Mouse (Mus musculus) testis, adult 2 months (tissue): ENCODE results near the gene Gm26620.

Experiments used
- CTCF ChIP-seq: fragments of 200-500 bp; IDR thresholded peaks from 2 replicates; pipeline ENCODE4 v1.5.1; 2012; ENCODE audit warnings: low read depth, mild to moderate bottlenecking, inconsistent platforms, low read length, moderate library complexity; ENCODE audit not compliant: control insufficient read depth, insufficient read depth, insufficient replicate concordance
- POLR2A ChIP-seq: fragments of 200-500 bp; IDR thresholded peaks from 2 replicates; pipeline ENCODE4 v1.6.1; 2012; ENCODE audit warnings: low read depth, mild to moderate bottlenecking, inconsistent platforms, low read length, moderate library complexity; ENCODE audit not compliant: control insufficient read depth

DNA sequence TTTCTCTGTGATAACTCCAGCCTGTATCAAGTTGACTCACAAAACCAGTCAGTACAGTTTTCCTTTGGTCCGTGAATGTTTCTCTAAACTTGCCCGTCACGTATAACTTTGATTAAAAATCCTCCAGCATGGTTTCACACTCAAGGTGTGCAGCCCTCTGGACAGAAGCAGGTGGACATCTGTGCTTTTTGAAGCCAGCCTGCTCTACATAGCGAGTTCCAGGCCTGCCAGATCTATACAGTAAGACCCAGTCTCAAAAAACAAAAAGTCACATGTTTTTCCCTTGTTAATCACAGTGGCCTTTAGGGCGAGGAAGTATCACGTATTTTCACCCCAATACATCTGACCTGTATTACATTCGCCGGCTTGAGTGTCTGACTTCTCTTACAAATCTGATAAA is 475 bp upstream of the Gm26620 start:
- TF ChIP-seq POLR2A = no peak
- TF ChIP-seq CTCF = no peak
